Mouse (Mus musculus) midbrain, embryonic 16.5 days (tissue): ENCODE results near the gene Stt3b. TPM values are rescaled to one million over a fixed set of nuclear protein-coding genes. Genes with fewer than 3 reads are reported as not detected.

Source experiments
- ATAC-seq: fragments of 200-750 bp; cut with Nextera tagmentation; 2 replicates; pipeline ENCODE4 v1.8.0; 2017; ENCODE audit warnings: moderate TSS enrichment
- H3K27ac ChIP-seq: fragments of 300-500 bp; sonication (generic); 2 replicates; pipeline ENCODE4 v1.5.1; 2014; ENCODE audit warnings: mild to moderate bottlenecking, low read length, mixed read lengths
- H3K27me3 ChIP-seq: fragments of 300-500 bp; sonication (generic); 2 replicates; pipeline ENCODE4 v1.6.1; 2014; ENCODE audit warnings: low read depth, low read length, mixed read lengths; ENCODE audit not compliant: control insufficient read depth, insufficient read depth
- H3K36me3 ChIP-seq: fragments of 300-500 bp; sonication (generic); 2 replicates; pipeline ENCODE4 v1.6.1; 2014; ENCODE audit warnings: mild to moderate bottlenecking, low read length, moderate library complexity, mixed read lengths; ENCODE audit not compliant: control insufficient read depth, insufficient read depth
- H3K4me1 ChIP-seq: fragments of 300-500 bp; sonication (generic); 2 replicates; pipeline ENCODE4 v1.6.1; 2014; ENCODE audit warnings: mild to moderate bottlenecking, low read length, mixed read lengths; ENCODE audit not compliant: control insufficient read depth, insufficient read depth
- H3K4me2 ChIP-seq: fragments of 300-500 bp; sonication (generic); 2 replicates; pipeline ENCODE4 v1.6.1; 2014; ENCODE audit warnings: mild to moderate bottlenecking, low read length, mixed read lengths
- H3K4me3 ChIP-seq: fragments of 300-500 bp; sonication (generic); 2 replicates; pipeline ENCODE4 v1.5.1; 2014; ENCODE audit warnings: low read depth, mild to moderate bottlenecking, low read length, moderate library complexity, mixed read lengths
- H3K9ac ChIP-seq: fragments of 300-500 bp; sonication (generic); 2 replicates; pipeline ENCODE4 v1.6.1; 2014; ENCODE audit warnings: low read depth, low read length, mixed read lengths
- H3K9me3 ChIP-seq: fragments of 300-500 bp; sonication (generic); replicated peaks from 2 replicates; pipeline ENCODE4 v1.6.1; 2014; ENCODE audit warnings: mild to moderate bottlenecking, low read length, mixed read lengths; ENCODE audit not compliant: control insufficient read depth, poor library complexity, severe bottlenecking
- WGBS: fragments of 180-500 bp; shearing (Covaris S2); extraction: QIAGEN DNeasy Blood & Tissue Kit; methylation state at CpG from one replicate; pipeline ENCODE4 v1.1.7; 2014; 5-methylcytosine and 5-hydroxymethylcytosine counted together
- polyA plus RNA-seq: library from polyadenylated mRNA; unstranded; fragments of >200 nt; fragmentation: Nextera tagmentation; extraction: Ambion mirVana; gene quantifications from 2 replicates; pipeline ENCODE4 v1.2.1, GENCODE M21; 2015

Gene Stt3b
- polyA plus RNA-seq, 1 experiment from 2014 or later = 74.8 TPM

- Histone ChIP-seq H3K4me1 (no peaks in the 10 kb centered on the region; the same call in 1 of the 2 replicates), H3K36me3 (no peaks in the 10 kb centered on the region), H3K4me3 (no peak overlapping the region), H3K27me3 (no peaks in the 10 kb centered on the region), H3K4me2 (no peak overlapping the region), H3K9me3 (no peaks in the 10 kb centered on the region), H3K9ac (no peak overlapping the region), H3K27ac (no peak overlapping the region)
- ATAC-seq = no peak
- 86% methylated on average over 7 of the region's 7 CpGs for WGBS
Observed at GRCm38 (mm10) chr9:115220466-115220865, 89.8 kb downstream of the Stt3b start.

- Histone ChIP-seq H3K9ac (no peak overlapping the region), H3K27me3 (no peaks in the 10 kb centered on the region), H3K27ac (no peak overlapping the region), H3K4me1 (no peaks in the 10 kb centered on the region; the same call in 1 of the 2 replicates), H3K4me3 (no peak overlapping the region), H3K9me3 (no peaks in the 10 kb centered on the region), H3K36me3 (no peaks in the 10 kb centered on the region), H3K4me2 (no peak overlapping the region)
- no peak for ATAC-seq
- 34% methylated on average over 9 of the region's 9 CpGs for WGBS
Observed at GRCm38 (mm10) chr9:115217984-115218383, 92.2 kb downstream of the Stt3b start.

GRCm38 (mm10) chr9:115215830-115216701 lies 94.2 kb downstream of the Stt3b start:
- no peak overlapping the region for H3K4me2 ChIP-seq
- WGBS = 31% methylated on average over 21 of the region's 21 CpGs
- ATAC-seq = no peak
- no peaks in the 10 kb centered on the region for H3K9me3 ChIP-seq
- no peaks in the 10 kb centered on the region; the same call in 1 of the 2 replicates for H3K4me1 ChIP-seq
- no peak overlapping the region for H3K9ac ChIP-seq
- H3K27ac ChIP-seq = no peak overlapping the region
- no peak overlapping the region for H3K4me3 ChIP-seq
- H3K36me3 ChIP-seq = no peaks in the 10 kb centered on the region
- no peaks in the 10 kb centered on the region for H3K27me3 ChIP-seq

- Histone ChIP-seq H3K9me3 (no peaks in the 10 kb centered on the region), H3K27ac (no peak overlapping the region), H3K36me3 (no peaks in the 10 kb centered on the region), H3K4me1 (no peaks in the 10 kb centered on the region; the same call in 1 of the 2 replicates), H3K9ac (no peak overlapping the region), H3K4me3 (no peak overlapping the region), H3K27me3 (no peaks in the 10 kb centered on the region), H3K4me2 (no peak overlapping the region)
- 24% methylated on average over 7 of the region's 7 CpGs for WGBS
- ATAC-seq = no peak
Observed at GRCm38 (mm10) chr9:115214572-115215571, 95.3 kb downstream of the Stt3b start.

GRCm38 (mm10) chr9:115213755-115214264 lies 96.4 kb downstream of the Stt3b start:
- no peak for ATAC-seq
- no peaks in the 10 kb centered on the region; the same call in 1 of the 2 replicates for H3K4me1 ChIP-seq
- H3K27me3 ChIP-seq = no peaks in the 10 kb centered on the region
- no peak overlapping the region for H3K4me3 ChIP-seq
- no peak overlapping the region for H3K27ac ChIP-seq
- H3K4me2 ChIP-seq = no peak overlapping the region
- H3K9ac ChIP-seq = no peak overlapping the region
- WGBS = 73% methylated on average over 5 of the region's 5 CpGs
- H3K9me3 ChIP-seq = no peaks in the 10 kb centered on the region
- H3K36me3 ChIP-seq = no peaks in the 10 kb centered on the region

GRCm38 (mm10) chr9:115210535-115210934 lies 99.7 kb downstream of the Stt3b start:
- no peaks in the 10 kb centered on the region for H3K4me1 ChIP-seq
- no peak for ATAC-seq
- no peaks in the 10 kb centered on the region for H3K27me3 ChIP-seq
- H3K9me3 ChIP-seq = no peaks in the 10 kb centered on the region
- no peak overlapping the region for H3K4me2 ChIP-seq
- no peak overlapping the region for H3K27ac ChIP-seq
- no peaks in the 10 kb centered on the region for H3K36me3 ChIP-seq
- H3K9ac ChIP-seq = no peak overlapping the region
- H3K4me3 ChIP-seq = no peak overlapping the region
- WGBS = 80% methylated on average over 12 of the region's 12 CpGs

- ATAC-seq = no peak
- no peaks in the 10 kb centered on the region for H3K9me3 ChIP-seq
- 94% methylated on average over 7 of the region's 7 CpGs for WGBS
Observed at GRCm38 (mm10) chr9:115209737-115210136, 100.5 kb downstream of the Stt3b start.

GRCm38 (mm10) chr9:115206219-115206618 lies 104.0 kb downstream of the Stt3b start:
- no peak overlapping the region for H3K4me2 ChIP-seq
- H3K9ac ChIP-seq = no peak overlapping the region
- no peaks in the 10 kb centered on the region for H3K4me1 ChIP-seq
- no peaks in the 10 kb centered on the region for H3K36me3 ChIP-seq
- H3K27ac ChIP-seq = no peak overlapping the region
- H3K27me3 ChIP-seq = no peaks in the 10 kb centered on the region
- H3K4me3 ChIP-seq = no peak overlapping the region
- ATAC-seq = no peak
- H3K9me3 ChIP-seq = no peaks in the 10 kb centered on the region
- WGBS = 66% methylated on average over 5 of the region's 5 CpGs

More at GRCm38 (mm10) chr9:115209737-115210136, 100.5 kb downstream of the Stt3b start:
- Histone ChIP-seq H3K27ac (no peak overlapping the region), H3K4me3 (no peak overlapping the region), H3K4me1 (no peaks in the 10 kb centered on the region), H3K9ac (no peak overlapping the region), H3K27me3 (no peaks in the 10 kb centered on the region), H3K36me3 (no peaks in the 10 kb centered on the region), H3K4me2 (no peak overlapping the region)
